Mouse (Mus musculus): ENCODE measurements around the gene Abcc1. TPM values are rescaled to one million over a fixed set of nuclear protein-coding genes. Genes with fewer than 3 reads are reported as not detected.

Gene Abcc1
- polyA plus RNA-seq, 1 experiment from 2014 or later, result 4.9 TPM

DNA sequence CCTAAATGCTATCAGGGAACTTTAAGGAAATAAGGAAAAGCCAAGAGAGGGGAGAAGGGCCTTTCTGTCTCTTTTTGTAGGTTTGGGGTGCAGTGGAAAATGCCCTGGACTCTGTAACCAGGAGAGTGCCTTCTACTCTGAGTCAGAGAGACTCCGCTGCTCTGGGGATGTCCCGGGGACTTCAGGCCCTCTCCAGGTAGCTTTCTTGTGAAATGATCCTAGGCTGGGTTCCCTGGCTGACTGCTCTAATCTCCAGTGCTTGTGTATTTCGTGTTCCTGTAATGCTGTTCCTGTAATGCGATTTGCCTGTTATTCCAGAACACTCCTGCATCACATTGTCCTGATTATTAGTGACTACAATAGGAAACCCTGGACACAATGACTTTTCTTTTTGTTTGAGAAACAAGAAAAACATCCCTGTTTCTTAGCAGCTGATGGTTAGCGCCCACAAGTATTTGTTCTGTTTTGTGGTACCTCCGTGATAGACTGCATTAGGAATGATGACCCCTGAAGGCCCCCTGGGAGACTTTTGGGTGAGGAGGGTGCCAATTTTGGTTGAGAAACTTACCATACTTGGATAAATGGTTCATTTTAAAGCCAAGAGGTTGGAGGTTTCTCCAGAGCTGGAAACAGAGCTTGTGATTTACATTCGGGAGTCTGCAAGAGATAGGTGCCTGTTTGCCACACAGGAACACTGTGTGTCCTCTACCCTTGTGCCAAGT lies 902 bp downstream of the Abcc1 start:
- peak overlapping the region; percentile 88; the same call in 1 of the 2 replicates for H3K27ac ChIP-seq
- H3K9me3 ChIP-seq, result no peaks in the 10 kb centered on the region
- no peak for DNase-seq (ENCODE audit: low spot score)
- H3K27me3 ChIP-seq (ENCODE audit: insufficient read depth, poor library complexity, severe bottlenecking), result peaks cover 41% of the 10 kb centered on the region
- H3K36me3 ChIP-seq, result no peaks in the 10 kb centered on the region
- no peaks in the 10 kb centered on the region for H3K4me1 ChIP-seq
- 38% methylated on average over 7 of the region's 7 CpGs for WGBS
- peak overlapping the region; percentile 87 for H3K4me3 ChIP-seq

GRCm38 (mm10) chr16:14363496-14363895 lies 2.1 kb downstream of the Abcc1 start:
- no peaks in the 10 kb centered on the region for H3K36me3 ChIP-seq
- peaks cover 41% of the 10 kb centered on the region for H3K27me3 ChIP-seq (ENCODE audit: insufficient read depth, poor library complexity, severe bottlenecking)
- no peak overlapping the region for H3K27ac ChIP-seq
- H3K9me3 ChIP-seq, result no peaks in the 10 kb centered on the region
- no peak for DNase-seq (ENCODE audit: low spot score)
- WGBS, result 84% methylated on average over 3 of the region's 3 CpGs
- H3K4me3 ChIP-seq, result no peak overlapping the region
- no peaks in the 10 kb centered on the region for H3K4me1 ChIP-seq

DNA sequence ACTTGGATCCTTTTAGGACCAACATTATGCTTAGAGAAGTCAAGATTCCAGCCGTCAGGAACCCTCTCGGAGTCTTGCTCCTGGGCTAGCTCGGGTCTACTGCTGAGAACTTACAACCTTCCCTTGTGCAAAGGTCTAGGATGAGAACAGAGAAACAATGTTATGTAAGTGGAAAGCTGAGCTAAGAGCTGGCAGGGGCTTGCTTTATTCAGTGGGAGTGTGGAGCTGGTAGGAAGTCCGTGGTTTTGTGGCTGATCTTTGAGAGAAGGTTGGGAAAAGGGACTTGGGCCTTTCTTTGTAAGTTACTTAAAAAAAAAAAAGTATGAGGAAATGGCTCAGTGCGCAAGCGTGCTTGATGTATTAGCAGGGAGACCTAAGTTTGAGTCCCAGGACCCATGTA lies 2.7 kb downstream of the Abcc1 start:
- Histone ChIP-seq H3K27me3 (ENCODE audit: insufficient read depth, poor library complexity, severe bottlenecking) (peaks cover 41% of the 10 kb centered on the region), H3K36me3 (no peaks in the 10 kb centered on the region), H3K4me1 (no peaks in the 10 kb centered on the region), H3K9me3 (no peaks in the 10 kb centered on the region), H3K4me3 (no peak overlapping the region), H3K27ac (no peak overlapping the region)
- DNase-seq (ENCODE audit: low spot score), result no peak
- WGBS, result 88% methylated on average over 6 of the region's 6 CpGs

GRCm38 (mm10) chr16:14365457-14365856 lies 4.1 kb downstream of the Abcc1 start:
- no peak for DNase-seq (ENCODE audit: low spot score)
- Histone ChIP-seq H3K27ac (no peak overlapping the region), H3K4me3 (no peak overlapping the region), H3K36me3 (no peaks in the 10 kb centered on the region), H3K27me3 (ENCODE audit: insufficient read depth, poor library complexity, severe bottlenecking) (peaks cover 31% of the 10 kb centered on the region), H3K4me1 (no peaks in the 10 kb centered on the region), H3K9me3 (no peaks in the 10 kb centered on the region)
- 56% methylated on average over 4 of the region's 4 CpGs for WGBS

GRCm38 (mm10) chr16:14366017-14366416 lies 4.7 kb downstream of the Abcc1 start:
- Histone ChIP-seq H3K27me3 (ENCODE audit: insufficient read depth, poor library complexity, severe bottlenecking) (peaks cover 30% of the 10 kb centered on the region), H3K27ac (no peak overlapping the region), H3K9me3 (no peaks in the 10 kb centered on the region), H3K4me3 (no peak overlapping the region), H3K4me1 (no peaks in the 10 kb centered on the region), H3K36me3 (no peaks in the 10 kb centered on the region)
- 75% methylated on average over 1 of the region's 1 CpGs for whole genome bisulfite sequencing
- no peak for DNase-seq (ENCODE audit: low spot score)

DNA sequence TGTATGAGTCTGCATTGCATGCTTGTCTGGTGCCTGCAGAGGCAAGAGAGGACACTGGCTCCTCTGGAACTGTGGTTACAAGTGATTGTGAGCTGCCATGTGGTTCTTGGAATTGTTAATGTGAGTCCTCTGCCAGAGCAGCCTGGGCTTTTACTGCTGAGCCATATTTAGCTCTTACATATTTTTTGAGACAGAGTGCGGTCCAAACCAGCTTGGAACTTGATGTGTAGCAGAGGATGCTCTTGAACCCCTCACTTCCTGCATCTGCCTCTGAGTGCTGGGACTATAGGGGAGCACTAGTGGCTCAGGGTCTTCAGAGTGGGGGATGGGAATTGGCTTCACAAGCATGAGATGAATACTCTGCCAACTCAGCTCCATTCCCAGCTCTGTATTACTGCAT lies 10.0 kb downstream of the Abcc1 start:
- H3K27ac ChIP-seq, result no peak overlapping the region
- DNase-seq (ENCODE audit: low spot score), result no peak
- WGBS, result 71% methylated on average over 1 of the region's 1 CpGs
- no peak overlapping the region for H3K4me3 ChIP-seq
- H3K4me1 ChIP-seq, result peaks cover 10% of the 10 kb centered on the region
- H3K36me3 ChIP-seq, result no peaks in the 10 kb centered on the region
- H3K27me3 ChIP-seq (ENCODE audit: insufficient read depth, poor library complexity, severe bottlenecking), result no peaks in the 10 kb centered on the region
- no peaks in the 10 kb centered on the region for H3K9me3 ChIP-seq

- no peak overlapping the region for H3K27ac ChIP-seq
- peaks cover 10% of the 10 kb centered on the region for H3K4me1 ChIP-seq
- H3K9me3 ChIP-seq, result no peaks in the 10 kb centered on the region
- no peaks in the 10 kb centered on the region for H3K27me3 ChIP-seq (ENCODE audit: insufficient read depth, poor library complexity, severe bottlenecking)
- no peak for DNase-seq (ENCODE audit: low spot score)
- no peak overlapping the region for H3K4me3 ChIP-seq
- no peaks in the 10 kb centered on the region for H3K36me3 ChIP-seq
- 39% methylated on average over 1 of the region's 1 CpGs for WGBS
Observed at GRCm38 (mm10) chr16:14372382-14372781, 11.0 kb downstream of the Abcc1 start.

GRCm38 (mm10) chr16:14372817-14373301 lies 11.5 kb downstream of the Abcc1 start:
- no peak overlapping the region for H3K27ac ChIP-seq
- H3K9me3 ChIP-seq, result no peaks in the 10 kb centered on the region
- no peaks in the 10 kb centered on the region for H3K27me3 ChIP-seq (ENCODE audit: insufficient read depth, poor library complexity, severe bottlenecking)
- no peaks in the 10 kb centered on the region for H3K36me3 ChIP-seq
- H3K4me3 ChIP-seq, result no peak overlapping the region
- peaks cover 10% of the 10 kb centered on the region for H3K4me1 ChIP-seq
- 27% methylated on average over 4 of the region's 4 CpGs for WGBS
- DNase-seq (ENCODE audit: low spot score), result no peak

DNA sequence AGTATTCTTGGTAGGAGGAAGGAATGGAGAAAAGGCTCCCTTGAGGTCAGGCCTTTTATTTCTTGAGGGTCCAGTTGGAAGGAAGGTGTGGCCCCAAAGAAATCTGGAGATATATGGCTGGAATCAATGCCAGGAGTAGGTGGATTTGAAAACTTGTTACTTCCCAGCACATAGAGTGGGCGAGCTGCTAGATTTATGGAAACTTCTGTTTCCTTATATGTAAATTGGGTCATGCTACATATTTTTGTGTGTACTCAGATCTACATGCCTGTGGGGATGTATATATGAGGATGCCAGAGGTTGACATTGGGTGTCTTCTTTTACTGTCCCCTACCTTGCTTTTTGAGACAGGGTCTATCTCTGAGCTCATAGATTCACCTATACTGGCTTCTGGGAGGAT lies 14.6 kb downstream of the Abcc1 start:
- WGBS, result 87% methylated on average over 1 of the region's 1 CpGs
- H3K4me3 ChIP-seq, result no peak overlapping the region
- H3K9me3 ChIP-seq, result no peaks in the 10 kb centered on the region
- no peaks in the 10 kb centered on the region for H3K27me3 ChIP-seq (ENCODE audit: insufficient read depth, poor library complexity, severe bottlenecking)
- H3K36me3 ChIP-seq, result no peaks in the 10 kb centered on the region
- H3K4me1 ChIP-seq, result peaks cover 10% of the 10 kb centered on the region
- H3K27ac ChIP-seq, result no peak overlapping the region
- no peak for DNase-seq (ENCODE audit: low spot score)

DNA sequence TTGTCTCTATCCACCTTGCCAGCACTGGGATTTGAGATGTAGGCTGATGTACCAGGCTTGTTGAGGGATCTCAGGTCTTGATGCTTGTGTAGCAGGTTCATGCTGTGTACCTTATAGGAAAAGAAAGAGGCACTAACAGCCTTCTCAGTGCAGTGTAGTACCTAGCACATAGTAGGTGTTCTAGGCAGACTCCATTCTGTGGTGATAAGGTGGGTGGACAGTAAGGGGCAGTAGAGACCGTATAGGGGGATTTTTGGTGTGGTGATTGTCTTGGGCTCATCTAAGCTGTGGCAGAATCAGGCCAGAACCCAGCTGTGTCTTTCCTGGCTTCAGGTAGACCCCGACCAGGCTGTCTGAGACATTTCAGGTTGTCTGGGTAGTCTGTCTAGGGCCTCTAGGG lies 15.0 kb downstream of the Abcc1 start:
- Histone ChIP-seq H3K27me3 (ENCODE audit: insufficient read depth, poor library complexity, severe bottlenecking) (no peaks in the 10 kb centered on the region), H3K9me3 (no peaks in the 10 kb centered on the region), H3K27ac (no peak overlapping the region), H3K4me1 (peaks cover 8% of the 10 kb centered on the region), H3K4me3 (no peak overlapping the region), H3K36me3 (no peaks in the 10 kb centered on the region)
- DNase-seq (ENCODE audit: low spot score), result no peak
- WGBS, result 64% methylated on average over 2 of the region's 2 CpGs

GRCm38 (mm10) chr16:14377321-14377720 lies 16.0 kb downstream of the Abcc1 start:
- Histone ChIP-seq H3K27ac (no peak overlapping the region), H3K4me1 (peaks cover 4% of the 10 kb centered on the region; the same call in 1 of the 2 replicates), H3K36me3 (no peaks in the 10 kb centered on the region), H3K4me3 (no peak overlapping the region), H3K27me3 (ENCODE audit: insufficient read depth, poor library complexity, severe bottlenecking) (no peaks in the 10 kb centered on the region), H3K9me3 (no peaks in the 10 kb centered on the region)
- DNase-seq (ENCODE audit: low spot score), result no peak
- 68% methylated on average over 2 of the region's 2 CpGs for WGBS

DNA sequence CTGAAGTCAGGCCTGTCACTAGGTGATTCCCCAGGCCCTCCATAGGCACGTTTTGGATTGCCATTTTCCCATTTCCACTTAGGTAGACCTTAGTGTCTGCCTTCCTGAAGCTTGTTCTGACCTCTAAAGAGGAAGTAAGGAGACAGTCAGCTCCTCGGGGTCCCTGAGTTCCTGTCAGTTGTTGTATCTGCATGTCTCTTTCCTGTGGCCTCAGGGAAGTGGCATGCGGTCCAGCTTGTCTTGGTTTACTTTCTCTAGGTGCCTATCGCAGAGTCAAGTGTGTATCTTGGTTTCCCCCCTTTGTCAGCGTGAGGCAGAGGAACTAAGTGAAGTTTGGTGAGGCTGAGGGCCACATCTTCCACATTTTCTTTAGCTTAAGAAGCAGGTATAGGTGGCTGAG lies 17.3 kb downstream of the Abcc1 start:
- no peaks in the 10 kb centered on the region for H3K27me3 ChIP-seq (ENCODE audit: insufficient read depth, poor library complexity, severe bottlenecking)
- H3K36me3 ChIP-seq, result no peaks in the 10 kb centered on the region
- no peaks in the 10 kb centered on the region for H3K4me1 ChIP-seq
- 65% methylated on average over 5 of the region's 5 CpGs for WGBS
- no peak overlapping the region for H3K27ac ChIP-seq
- H3K9me3 ChIP-seq, result no peaks in the 10 kb centered on the region
- no peak for DNase-seq (ENCODE audit: low spot score)
- H3K4me3 ChIP-seq, result no peak overlapping the region

- Histone ChIP-seq H3K4me1 (no peaks in the 10 kb centered on the region), H3K36me3 (no peaks in the 10 kb centered on the region), H3K27me3 (ENCODE audit: insufficient read depth, poor library complexity, severe bottlenecking) (no peaks in the 10 kb centered on the region), H3K27ac (no peak overlapping the region), H3K9me3 (no peaks in the 10 kb centered on the region), H3K4me3 (no peak overlapping the region)
- WGBS, result 80% methylated on average over 7 of the region's 7 CpGs
- DNase-seq (ENCODE audit: low spot score), result no peak
Observed at GRCm38 (mm10) chr16:14379888-14380287, 18.5 kb downstream of the Abcc1 start.

All from heart, embryonic 10.5 days (tissue).